Mouse (Mus musculus): Measurements from ENCODE around the gene Tmcc1.
A peak's percentile ranks its signal among the peaks of the same experiment; 100 is the strongest.
"Not testable (repeated sequence)": the region's sequence is repeated elsewhere in the genome, so short reads cannot be mapped to it uniquely, and the experiment has no call there.

Gene Tmcc1

DNA sequence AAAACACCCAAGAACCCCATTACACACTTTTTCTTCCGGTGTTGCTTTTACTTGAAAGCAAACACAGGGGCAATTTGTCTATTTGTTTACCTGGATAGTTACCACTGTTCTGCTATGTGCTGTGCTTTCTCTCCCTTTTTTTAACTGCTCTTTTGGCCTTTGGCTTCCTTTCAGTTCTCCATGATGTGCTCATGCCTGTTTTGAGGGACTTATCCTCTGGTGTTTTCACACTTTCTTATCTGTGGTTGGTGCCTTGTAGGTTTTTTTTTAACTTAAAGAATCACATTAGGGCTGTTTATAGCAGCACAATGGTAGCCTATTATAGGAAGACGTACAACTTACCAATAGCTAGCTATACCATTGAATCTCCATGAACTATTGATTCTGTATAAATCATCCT, 51.6 kb downstream of the Tmcc1 start:
- DNase-seq, result peak in 1 of 2 experiments; percentile 13

DNA sequence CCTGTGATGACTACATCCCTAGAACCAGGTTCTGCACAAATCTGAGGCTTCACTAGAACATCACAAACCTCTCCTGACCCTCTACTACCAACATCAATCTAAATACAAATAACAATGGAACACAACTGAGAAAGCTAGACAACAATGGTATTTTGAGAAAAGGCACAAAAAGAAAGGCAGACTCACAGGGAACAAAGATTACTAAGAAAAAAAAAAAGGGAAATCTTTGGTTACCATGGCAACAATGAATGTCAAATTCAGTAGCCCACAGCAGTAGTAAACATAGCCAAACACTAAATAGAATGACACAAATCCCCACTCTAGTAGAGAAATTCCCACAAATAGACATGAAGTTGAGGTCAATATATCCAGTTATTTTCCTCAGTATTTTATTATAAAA, 52.5 kb downstream of the Tmcc1 start:
- DNase-seq, result no peak

DNA sequence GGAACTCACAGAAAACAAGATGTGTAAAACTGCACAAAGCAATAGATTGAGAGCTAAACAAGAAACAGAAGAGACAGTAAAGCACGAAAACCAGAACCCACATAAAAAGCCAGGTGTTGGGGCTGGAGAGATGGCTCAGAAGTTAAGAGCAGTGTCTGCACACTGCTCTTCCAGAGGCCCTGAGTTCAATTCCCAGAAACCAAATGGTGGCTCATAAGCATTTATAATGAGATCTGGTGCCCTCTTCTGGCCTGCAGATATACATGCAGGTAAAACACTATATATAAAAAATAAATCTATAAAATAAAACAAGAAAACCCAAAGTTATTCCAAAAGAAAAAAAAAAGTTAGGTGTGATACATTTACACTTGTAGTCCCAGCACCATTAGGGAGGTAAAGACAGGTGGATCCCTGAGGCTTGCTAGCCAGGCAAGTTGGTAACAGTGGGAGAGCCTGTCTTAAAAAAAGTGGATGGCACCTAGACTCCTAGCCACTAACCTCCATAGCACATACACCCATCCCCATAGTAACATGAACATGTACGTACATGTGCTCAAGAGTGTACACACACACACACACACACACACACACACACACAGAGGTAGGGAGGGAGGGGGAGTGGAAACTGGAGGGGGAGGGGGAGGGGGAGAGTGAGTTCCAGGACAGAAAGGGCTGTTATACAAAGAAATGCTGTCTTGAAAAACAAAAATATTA, 54.0 kb downstream of the Tmcc1 start:
- peak; percentile 14 to 31 for DNase-seq

DNA sequence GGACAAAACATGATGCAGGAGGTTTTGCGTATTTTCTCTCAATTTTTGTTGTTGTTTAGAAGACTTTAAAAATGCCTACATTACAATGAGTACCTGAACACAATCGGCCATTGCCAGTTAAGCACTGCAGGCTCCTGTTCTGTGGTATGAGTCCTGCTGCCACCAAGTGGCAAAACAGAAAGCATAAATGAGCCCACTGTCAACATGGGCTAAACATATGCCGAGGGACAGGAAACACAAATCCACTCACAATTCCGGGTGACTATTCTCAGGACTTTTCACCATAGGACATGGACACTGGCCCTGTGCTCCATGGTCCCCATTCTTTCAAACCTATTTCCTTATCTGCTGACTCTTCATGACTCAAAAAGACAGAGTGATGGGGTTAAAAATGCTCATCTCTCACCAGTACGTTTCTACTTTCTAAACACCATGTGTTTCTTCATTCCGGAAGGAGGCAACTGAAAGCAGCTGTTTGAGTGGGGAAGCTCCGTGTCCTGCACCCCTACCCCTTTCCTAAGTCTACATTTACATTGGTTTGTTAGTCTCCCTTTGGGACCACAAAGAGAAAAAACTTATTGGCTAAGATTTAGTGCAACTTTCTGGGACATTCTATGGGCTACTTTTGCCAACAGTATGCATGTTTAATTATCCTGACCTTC, 57.2 kb downstream of the Tmcc1 start:
- DNase-seq, result peak; percentile 45 to 52

DNA sequence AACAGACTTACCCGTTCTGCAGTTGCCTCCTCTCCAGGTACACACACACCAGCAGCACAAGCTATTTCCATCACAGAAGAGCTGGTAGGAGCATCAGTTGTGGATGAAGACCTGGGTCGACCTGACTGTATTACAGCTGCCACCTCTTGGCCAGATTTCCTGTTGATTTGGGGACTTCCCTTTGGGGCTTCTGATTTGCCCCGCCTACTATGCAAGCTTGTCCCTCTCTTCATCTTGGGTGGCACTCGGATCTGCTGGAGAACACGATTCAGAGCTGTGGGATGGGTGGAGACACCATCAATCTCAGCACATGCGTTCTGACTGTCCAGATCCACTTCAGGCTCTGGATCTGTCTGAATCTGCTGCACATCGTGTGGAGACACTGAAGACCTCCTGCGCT, 59.5 kb downstream of the Tmcc1 start:
- DNase-seq, result no peak

DNA sequence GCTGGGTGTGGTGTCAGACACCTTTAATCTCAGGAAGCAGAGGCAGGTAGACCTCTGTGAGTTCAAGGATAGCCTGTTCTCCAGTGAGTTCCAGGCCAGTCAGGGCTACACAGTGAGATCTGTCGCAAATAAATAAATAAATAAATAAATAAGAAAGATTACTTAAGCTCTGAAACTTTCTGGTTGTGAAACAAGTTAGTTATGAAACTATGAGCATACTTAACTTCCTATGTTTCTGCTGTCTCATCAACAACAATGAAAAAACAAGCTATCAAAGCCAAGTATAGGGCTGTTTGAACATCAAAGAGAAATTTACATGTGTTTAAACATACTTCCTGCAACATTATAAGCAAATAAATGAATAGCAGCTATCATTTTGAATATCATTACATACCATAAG, 61.5 kb downstream of the Tmcc1 start:
- DNase-seq, result no peak

DNA sequence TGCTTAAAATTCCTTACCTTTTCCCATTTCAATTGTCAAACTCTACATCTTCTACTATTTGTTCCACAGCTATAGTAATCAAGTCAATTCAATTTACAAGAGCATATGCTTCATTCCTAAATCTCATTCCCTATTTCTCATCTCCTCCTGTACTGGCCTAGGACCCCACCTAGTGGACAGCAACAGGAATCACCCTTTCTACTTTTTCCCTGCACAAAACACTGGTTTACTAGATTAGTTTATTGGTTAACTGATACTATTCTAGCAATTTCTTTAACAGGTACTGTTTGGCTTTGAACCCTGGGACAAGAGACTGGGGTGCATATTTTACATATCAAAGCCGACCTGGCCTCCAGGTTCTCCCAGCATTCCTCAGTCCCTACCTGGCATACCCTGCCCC, 64.6 kb downstream of the Tmcc1 start:
- DNase-seq, result peak; percentile 15 to 58

DNA sequence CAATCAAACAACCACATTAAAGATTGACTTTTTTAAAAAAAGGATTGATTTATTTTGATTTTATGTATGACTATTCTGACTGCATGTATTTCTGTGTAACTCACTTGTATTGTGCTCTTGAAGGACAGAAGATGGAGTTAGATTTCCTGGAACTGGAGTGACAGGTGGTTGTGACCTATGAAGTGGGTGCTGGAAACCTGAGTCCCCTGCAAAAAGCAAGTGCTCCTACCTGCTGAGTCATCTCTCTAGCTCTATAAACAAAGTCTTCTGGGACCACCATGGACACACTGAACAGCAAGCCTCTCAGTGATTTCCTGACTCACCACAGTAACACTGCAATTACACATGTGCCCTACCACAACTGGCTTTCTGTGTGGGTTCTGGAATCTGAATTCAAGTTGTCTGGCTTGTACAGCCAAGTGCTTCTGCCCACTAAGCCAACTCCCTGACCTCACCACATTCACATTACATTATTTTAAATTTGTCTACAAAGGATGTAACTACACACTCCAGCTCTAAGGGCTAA, 65.3 kb downstream of the Tmcc1 start:
- DNase-seq, result no peak

DNA sequence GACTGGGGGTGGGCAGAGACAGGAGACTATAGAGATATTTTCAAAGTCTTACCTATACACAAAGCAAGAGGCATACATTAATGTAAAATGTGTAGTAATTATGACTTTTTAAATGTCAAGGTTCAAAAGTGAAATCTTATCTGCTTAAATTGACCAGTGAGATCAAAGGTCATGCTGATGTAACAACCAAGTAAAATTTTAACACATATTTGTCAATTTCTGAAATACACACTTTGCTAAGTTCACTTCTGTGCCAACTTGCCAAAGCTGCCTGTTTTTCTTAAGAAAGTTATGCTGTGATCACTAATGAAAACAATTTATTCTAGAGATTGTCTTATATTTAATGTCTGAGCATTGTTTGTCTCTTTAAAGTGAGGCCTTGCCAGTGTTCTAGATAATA, 66.7 kb downstream of the Tmcc1 start:
- no peak for DNase-seq

DNA sequence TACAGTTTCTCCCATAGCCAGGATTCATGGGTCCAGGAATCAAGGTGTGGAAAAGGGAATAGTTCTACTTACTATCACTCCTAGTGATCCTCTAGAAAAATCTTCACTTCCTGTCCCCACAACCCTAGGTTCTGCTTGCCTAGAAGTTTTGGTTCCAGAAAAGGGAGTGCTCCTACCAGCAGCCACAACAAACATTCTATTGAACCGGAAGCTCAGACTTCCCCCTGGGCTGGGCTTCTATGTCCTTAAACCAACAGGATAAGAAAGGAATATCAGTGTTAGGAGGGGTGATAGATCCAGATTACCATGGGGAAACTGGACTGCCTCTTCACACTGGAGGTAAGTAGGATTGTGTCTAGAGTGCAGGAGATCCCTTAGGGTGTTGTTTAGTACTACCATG, 70.4 kb downstream of the Tmcc1 start:
- DNase-seq, result no peak

DNA sequence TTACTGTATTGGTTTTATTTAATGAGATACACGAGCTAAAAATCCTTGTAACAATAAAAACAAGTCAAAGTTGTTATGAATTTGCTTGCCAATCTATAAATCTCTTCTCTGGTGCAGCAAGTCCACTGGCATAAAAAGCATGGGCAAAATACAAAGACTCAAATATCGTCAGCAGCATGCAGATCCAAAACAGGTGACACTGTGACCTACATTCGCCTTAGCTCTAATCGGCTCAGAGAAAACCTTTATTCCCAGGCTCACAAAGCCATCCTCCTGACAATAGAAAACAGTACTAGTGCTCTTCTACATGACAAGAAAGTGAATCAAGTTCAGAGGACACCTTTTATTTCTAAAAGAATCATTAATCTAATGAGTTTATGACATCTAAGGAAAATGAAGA, 73.6 kb downstream of the Tmcc1 start:
- DNase-seq, result no peak

DNA sequence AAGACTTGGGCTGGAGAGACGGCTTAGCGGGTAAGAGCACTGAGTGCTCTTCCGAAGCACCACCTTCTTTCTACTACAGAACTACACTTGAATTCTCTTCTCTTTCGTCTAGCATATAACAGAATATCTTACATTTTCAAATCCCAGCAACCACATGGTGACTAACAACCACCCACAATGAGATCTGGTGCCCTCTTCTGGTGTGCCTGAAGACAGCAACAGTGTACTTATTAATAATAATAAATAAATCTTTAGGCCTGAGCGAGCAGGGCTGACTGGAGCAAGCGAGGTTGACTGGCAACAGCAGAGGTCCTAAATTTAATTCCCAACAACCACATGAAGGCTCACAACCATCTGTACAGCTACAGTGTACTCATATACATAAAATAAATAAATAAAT, 76.7 kb downstream of the Tmcc1 start:
- not testable (repeated sequence) for DNase-seq

DNA sequence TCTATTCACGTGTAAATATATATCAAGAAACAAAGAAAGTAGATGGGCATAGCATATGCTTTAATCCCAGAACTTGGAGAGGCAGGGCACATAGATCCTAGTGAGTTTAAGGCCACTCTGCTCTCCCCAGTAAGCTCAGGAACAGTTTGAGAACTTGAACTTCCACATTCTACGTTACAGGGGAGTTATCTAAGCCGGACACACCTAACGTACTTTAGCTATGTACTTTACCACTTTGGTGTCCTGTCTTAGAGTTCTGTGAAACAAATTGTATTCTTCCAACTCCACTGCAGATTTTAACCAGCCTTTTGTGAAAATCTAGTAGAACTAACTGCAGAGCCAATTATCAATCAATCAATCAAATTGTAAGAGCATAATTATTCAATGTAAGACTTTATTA, 82.7 kb downstream of the Tmcc1 start:
- DNase-seq, result no peak

DNA sequence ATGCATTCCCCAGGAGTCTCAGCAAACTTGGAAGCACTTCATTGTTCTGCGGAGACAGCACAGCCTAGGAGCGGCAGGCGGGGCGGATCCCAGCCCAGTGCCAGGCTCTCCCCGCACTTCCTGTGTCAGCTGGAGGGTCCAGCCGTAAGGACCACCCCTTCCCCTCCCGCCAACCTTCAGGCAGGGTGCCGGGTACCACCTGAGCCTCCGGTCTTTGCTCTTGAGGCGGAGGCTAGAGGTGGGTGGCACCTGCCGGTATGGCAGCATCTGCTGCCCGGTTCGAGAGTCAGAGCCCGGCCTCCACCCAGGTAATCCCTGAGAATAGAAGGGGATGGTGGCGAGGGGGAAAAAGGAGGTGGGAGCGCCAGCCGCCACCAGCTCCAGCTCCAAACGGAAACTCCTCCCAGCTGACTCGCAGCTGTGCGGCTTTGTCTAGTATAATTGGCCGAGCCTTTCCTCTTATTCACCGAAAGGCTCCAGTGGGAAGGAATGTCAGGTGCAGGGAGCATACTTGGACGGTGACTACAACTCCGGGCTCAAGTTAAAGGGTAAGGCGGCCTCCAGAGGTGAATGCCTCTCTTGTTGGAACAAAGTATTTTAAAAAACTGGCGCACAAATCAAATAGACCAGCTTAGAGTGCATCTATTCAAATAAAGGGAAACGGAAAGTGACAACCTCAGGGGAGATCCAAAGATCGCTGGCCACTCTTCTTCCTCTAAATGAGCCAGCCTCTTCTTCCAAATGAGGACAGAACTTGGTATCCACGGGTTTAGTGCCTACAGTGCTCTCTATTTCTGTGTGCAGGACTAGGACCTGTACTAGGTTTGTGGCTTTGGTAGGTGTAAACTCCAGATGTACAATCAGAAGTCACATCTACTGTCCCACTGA, 85.6 kb downstream of the Tmcc1 start:
- peak; percentile 58 to 70 for DNase-seq

DNA sequence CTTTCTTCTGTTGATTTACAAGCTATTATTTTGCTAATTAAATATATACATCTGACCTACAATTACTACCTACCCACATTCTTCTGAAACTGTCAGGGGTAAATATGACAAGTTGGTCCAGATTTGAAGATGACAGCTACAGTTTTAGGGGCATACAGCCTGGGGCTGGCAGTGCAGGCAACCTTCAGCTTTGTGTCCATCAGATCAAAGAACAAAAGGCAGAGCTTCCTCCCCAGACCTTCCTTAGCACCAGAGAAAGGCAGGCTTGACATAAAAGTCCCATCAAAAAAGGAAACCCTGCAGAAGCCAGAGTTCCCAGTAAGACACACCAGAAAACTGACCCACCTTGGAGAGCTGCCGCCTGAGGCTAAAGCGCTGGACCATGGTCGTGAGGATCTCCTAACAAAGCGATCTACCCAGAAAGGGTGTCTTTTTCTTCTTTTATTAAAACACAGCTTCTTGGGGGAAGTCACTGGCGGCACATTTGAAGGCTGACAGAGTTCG, 86.3 kb downstream of the Tmcc1 start:
- no peak for DNase-seq

DNA sequence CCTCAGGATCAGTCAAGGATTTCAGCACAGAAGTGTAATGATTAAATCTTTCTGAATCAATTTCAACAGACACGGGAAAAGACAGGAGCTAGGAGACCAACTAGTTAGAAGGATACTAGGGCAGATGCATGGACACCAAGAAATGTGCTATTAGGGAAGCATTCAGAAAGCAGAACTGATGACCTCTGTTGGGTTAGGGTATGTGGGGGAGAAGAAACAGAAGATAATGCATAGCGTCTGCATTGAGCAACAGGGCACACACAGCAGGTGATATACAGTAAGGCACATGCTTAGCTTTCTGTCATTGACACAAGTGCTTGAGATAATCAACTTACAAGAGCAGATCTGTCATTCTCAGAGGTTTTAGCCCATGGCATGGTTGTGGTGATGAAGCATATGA, 95.7 kb downstream of the Tmcc1 start:
- DNase-seq, result no peak

DNA sequence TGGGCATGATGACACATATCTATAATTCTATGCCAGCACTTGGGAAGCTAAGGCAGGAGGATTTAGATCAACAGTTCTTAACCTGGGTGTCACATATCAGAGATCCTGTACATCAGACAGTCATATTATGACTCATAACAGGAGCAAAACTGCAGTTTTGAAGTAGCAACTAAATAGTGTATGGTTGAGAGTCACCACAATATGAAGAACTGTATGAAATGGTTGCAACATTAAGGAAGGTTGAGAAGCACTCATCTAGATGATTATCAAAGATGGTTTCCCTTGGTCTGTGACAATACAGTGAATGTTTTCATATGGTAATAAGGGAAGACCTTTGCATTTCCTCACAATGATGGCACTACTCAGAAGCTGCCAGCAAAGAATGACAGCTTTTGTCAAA, 103.9 kb downstream of the Tmcc1 start:
- DNase-seq, result no peak

DNA sequence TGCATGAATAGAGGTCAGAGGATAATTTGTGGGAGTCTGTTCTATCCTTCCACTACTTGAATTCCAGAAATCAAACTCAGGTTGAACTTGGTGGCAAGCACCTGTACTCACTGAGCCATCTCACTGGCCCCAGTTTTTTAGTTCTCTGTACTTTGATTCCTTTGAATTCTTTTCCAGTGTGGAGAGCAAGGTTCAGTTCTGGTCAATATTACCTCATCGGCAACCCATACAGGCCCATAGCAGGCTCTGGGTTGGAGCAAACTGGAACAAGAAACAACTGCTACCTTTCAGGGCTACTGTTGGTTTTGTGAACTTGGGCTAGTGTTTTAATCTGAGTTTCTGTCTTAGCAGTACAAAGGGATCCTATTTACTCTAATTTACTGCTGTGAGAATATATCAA, 107.2 kb downstream of the Tmcc1 start:
- no peak for DNase-seq

DNA sequence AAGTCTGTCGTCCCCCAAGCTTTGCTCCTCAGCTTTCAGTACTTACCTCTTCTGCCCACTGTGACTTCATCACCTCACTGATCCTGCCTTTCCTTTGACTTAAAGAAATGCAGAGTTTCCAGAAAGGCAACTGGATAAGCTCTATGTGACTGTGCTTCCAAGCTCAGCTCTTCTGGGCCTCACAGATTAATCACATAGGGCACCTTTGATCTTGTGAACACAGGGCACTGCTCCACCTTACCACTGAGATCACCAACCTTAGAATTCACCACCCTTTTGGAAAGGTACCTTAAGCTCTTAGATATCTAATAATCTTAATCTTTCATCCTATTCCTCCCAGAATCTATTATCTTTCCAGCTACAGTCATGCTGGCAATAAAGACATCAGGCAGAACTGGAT, 111.0 kb downstream of the Tmcc1 start:
- no peak for DNase-seq

DNA sequence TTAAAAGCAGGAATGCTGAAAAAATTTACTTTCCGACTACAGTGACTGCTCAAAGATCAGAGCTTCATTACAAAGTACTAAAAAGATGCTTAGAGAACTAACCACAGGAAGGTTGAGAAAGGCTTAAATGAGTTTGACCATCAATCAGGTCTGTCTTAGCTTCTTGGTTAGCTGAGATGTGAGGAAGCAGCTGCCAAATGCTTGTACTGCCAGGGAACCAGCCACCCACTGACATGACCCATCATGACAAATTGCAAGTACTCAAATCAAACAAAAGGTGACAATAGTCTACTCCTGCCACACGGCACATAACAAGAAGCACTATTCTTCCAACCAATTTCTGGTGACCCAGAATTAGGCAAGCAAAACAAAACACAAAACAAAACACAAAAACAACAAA, 111.9 kb downstream of the Tmcc1 start:
- no peak for DNase-seq

DNA sequence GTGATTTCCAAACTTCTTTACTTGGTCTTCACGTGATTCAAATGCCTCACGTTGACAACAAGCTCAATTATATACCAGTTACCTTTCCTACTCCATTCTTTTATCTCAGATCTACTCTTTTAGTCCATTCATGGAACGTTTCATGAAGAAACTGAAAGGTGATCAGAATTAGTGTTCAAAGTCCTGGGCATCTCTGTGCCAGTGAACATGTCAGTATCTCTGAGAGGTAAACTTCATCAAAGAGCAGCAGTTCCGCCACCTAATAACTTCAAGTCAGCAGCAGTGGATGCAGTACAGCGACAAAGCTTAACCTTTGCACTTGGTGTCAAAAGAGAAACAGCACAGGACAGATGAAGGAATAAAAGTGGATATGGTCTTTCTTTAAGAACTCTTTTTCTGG, 112.5 kb downstream of the Tmcc1 start:
- no peak for DNase-seq

DNA sequence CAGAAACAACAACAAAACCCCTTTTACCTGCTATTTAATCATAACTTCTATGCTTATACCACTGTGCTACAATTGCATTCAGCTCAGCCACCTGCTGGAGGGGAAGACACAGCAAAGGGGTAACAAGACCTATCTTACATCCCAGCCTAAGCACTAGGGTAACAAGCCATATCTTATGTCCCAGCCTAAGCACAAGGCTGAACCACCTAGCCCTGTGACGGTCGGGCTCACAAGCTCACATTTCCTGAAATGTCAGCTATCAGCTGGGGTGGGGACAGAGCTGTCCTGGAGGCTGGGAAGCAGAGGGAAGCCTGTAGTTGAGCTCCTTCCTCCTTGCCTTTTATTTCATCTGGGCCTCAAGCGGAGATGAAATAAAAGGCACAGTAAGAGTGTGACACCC, 115.7 kb downstream of the Tmcc1 start:
- DNase-seq, result peak in 1 of 2 experiments; percentile 25

DNA sequence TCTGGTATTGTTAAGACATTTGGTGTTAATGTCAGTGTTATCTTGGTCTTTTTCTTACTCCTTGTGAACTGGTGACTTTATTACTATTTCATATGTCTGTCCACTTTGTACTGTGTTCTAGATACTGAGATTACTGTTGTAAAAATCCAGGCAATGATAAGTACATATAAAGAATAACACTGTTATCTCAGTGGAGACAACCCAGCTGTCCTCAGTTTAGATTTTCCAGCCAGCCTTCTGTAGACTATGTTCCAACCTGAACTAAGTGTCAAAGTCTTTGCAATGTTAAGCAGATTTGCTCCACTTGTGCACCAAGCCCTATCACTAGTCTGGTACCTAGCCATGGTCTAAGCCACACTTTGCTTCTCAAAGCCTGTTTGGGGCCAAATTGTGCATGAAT, 118.4 kb downstream of the Tmcc1 start:
- no peak for DNase-seq

Measured in kidney, postnatal 36 days (tissue).